Mouse (Mus musculus): ENCODE results near the gene Mrpl22. TPM values are rescaled to one million over a fixed set of nuclear protein-coding genes. Genes with fewer than 3 reads are reported as not detected.

Mrpl22 gene
- polyA plus RNA-seq (2014; fragmentation: Illumina TruSeq; extraction: RNeasy Lipid Tissue Mini Kit (QIAGEN cat#74804); ENCODE audit: low read depth, low replicate concordance) = 44.5 TPM

DNA sequence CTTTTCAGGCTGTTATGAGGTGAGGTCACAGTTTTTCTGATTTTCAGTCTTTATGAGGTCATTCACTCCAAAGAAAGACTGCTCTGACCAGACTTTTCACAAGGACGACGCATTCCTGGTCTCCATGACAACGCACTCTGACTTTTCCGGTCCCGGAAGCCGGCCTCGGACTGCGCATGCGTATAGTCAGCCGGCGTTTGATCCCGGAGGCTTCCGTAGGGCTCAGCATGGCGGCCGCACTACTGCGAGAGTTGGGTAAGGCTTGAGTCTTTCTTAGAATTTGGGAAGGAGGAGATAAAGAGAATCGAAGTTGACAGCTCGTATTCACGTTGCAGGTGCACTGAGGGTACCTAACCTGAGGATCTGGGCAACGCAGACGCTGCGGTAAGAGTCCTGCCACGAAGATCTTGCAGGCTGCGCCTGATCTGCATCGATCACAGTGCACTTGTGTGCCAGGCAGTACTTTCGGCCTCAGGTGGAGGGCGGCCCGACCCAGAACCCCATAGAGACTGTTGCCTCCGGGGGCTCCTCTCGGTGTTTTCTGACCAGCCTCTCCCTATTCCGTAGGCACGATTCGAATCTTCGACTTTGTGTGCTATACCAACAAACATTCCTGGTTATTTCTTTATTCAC, at the start of gene Mrpl22:
Gene Mrpl22, plus strand, starts transcription at position 203 of the 633 bp plus-strand sequence.

DNA sequence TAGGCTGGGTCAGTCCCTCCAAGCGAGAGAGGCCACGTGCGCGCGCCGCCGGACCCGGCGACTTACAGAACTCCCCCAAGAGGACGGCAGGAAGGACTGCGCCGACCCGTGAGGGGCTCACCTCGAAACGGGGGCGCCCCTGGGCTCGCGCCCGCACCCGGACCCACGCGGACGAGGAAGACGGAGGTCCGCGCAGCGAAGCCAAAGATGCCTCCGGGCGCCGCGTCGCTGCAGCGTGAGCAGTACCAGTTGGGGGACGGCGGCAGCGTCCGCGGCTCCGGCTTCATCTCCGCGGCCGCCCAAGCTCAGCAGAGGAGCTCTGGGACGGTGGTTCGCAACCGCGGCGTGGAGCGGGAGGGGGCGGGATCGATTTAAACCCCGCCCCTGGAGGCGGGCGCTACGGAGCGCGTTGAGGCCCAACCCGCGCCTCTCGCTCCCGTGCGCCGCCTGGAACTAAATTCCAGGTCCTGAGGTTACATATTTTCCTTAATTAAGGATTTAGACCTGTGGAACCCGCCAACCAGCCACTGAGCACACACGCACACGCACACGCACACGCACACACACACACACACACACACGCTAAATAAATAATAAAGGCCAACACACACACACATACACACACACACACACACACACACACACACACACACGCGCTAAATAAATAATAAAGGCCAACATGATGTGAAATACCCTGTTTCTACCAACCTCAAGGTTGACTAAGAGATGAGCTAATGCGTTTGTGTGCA, 3.1 kb upstream of the Mrpl22 start, which contains the start of gene Gemin5:
Gene Gemin5, minus strand, starts transcription at position 373 of the 749 bp plus-strand sequence.

DNA sequence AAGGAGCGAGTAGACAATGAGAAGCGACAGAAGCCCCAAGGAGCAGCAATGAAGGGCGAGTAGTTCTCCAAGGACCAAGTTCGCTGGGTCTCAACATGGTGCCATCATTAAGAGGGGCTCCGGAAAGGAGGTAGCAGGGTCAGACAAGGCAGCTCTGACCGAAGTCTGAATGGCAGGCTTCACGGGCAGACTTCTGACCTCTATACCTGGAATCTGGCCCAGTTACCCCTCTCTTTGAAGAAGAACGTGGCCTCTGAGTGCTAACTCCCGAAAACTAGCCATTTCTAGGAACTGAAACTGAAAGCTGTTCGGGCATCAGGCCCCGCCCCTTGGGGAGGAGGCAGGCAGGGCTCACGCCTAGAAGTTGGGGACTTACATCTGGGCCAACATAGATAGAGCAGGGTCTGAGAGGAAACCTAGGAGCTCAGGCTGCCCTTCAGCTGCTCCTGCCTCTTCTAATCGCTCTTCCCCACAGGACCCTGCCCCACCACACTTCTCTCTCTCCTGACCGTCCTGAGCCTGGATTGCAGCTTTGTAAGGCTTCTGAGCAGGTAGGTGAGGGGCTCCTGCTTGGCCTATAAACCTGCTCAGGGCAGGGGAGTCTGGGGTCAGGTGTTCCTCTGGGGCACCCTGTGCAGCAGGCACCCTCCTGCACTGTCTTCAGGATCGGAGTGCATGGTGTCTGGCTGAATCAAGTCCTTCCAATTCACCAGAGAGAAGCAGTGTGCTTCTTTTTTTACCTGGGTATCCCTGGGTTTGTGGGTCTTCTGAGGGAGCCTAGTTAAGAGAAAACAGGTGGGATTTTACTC, 28.0 kb downstream of the Mrpl22 start, which contains the start of the genes Igtp and Irgm2:
Gene Igtp, plus strand, starts transcription at position 328 of the 809 bp plus-strand sequence.
Gene Irgm2, plus strand, starts transcription at position 390 of the 809 bp plus-strand sequence.

Other genes starting within 250 kb of the Mrpl22 start
- 33.1 TPM for gene Larp1, start 162.6 kb upstream of the Mrpl22 start, polyA plus RNA-seq (2014; fragmentation: Illumina TruSeq; extraction: RNeasy Lipid Tissue Mini Kit (QIAGEN cat#74804); ENCODE audit: low read depth, low replicate concordance)
- not detected for gene Gm12248, start 78.5 kb upstream of the Mrpl22 start, polyA plus RNA-seq (2014; fragmentation: Illumina TruSeq; extraction: RNeasy Lipid Tissue Mini Kit (QIAGEN cat#74804); ENCODE audit: low read depth, low replicate concordance)
- 37.1 TPM for gene Cnot8, start 67.5 kb upstream of the Mrpl22 start, polyA plus RNA-seq (2014; fragmentation: Illumina TruSeq; extraction: RNeasy Lipid Tissue Mini Kit (QIAGEN cat#74804); ENCODE audit: low read depth, low replicate concordance)
- 7.3 TPM for gene Gemin5, start 3.1 kb upstream of the Mrpl22 start, polyA plus RNA-seq (2014; fragmentation: Illumina TruSeq; extraction: RNeasy Lipid Tissue Mini Kit (QIAGEN cat#74804); ENCODE audit: low read depth, low replicate concordance)
- gene Igtp, start 27.9 kb downstream of the Mrpl22 start, polyA plus RNA-seq (2014; fragmentation: Illumina TruSeq; extraction: RNeasy Lipid Tissue Mini Kit (QIAGEN cat#74804); ENCODE audit: low read depth, low replicate concordance) = 30.2 TPM
- 44.4 TPM for gene Irgm2, start 28.0 kb downstream of the Mrpl22 start, polyA plus RNA-seq (2014; fragmentation: Illumina TruSeq; extraction: RNeasy Lipid Tissue Mini Kit (QIAGEN cat#74804); ENCODE audit: low read depth, low replicate concordance)
- not detected for gene 4930438A08Rik, start 103.1 kb downstream of the Mrpl22 start, polyA plus RNA-seq (2014; fragmentation: Illumina TruSeq; extraction: RNeasy Lipid Tissue Mini Kit (QIAGEN cat#74804); ENCODE audit: low read depth, low replicate concordance)
- 0.82 TPM for gene Zfp692, start 135.4 kb downstream of the Mrpl22 start, polyA plus RNA-seq (2014; fragmentation: Illumina TruSeq; extraction: RNeasy Lipid Tissue Mini Kit (QIAGEN cat#74804); ENCODE audit: low read depth, low replicate concordance)
- 70.4 TPM for gene Zfp672, start 158.7 kb downstream of the Mrpl22 start, polyA plus RNA-seq (2014; fragmentation: Illumina TruSeq; extraction: RNeasy Lipid Tissue Mini Kit (QIAGEN cat#74804); ENCODE audit: low read depth, low replicate concordance)
- 0.87 TPM for gene Sh3bp5l, start 159.1 kb downstream of the Mrpl22 start, polyA plus RNA-seq (2014; fragmentation: Illumina TruSeq; extraction: RNeasy Lipid Tissue Mini Kit (QIAGEN cat#74804); ENCODE audit: low read depth, low replicate concordance)
- gene Lypd8, start 207.4 kb downstream of the Mrpl22 start, polyA plus RNA-seq (2014; fragmentation: Illumina TruSeq; extraction: RNeasy Lipid Tissue Mini Kit (QIAGEN cat#74804); ENCODE audit: low read depth, low replicate concordance) = not detected
- not detected for gene 1810065E05Rik, start 249.4 kb downstream of the Mrpl22 start, polyA plus RNA-seq (2014; fragmentation: Illumina TruSeq; extraction: RNeasy Lipid Tissue Mini Kit (QIAGEN cat#74804); ENCODE audit: low read depth, low replicate concordance)